Mouse (Mus musculus) heart, postnatal 36 days (tissue): ENCODE data around the gene Foxp1. TPM values are rescaled to one million over a fixed set of nuclear protein-coding genes. Genes with fewer than 3 reads are reported as not detected.

Source experiments
- DNase-seq, 2 experiments: peaks; one replicate each; pipeline ENCODE4 v3.0.0; 2021 to 2022
- intact Hi-C: fragments of 180-260 bp; cut with DNase I; formaldehyde crosslinking; loops from one replicate; pipeline ENCODE4 v1.15.1; 2025
- total RNA-seq, 2 experiments: library from RNA; stranded (reverse); gene quantifications; 2 replicates each; pipeline ENCODE4 v1.2.3; 2021

The Foxp1 gene
- total RNA-seq, 2 experiments from 2014 or later, result 31.9 to 39.3 TPM

DNA sequence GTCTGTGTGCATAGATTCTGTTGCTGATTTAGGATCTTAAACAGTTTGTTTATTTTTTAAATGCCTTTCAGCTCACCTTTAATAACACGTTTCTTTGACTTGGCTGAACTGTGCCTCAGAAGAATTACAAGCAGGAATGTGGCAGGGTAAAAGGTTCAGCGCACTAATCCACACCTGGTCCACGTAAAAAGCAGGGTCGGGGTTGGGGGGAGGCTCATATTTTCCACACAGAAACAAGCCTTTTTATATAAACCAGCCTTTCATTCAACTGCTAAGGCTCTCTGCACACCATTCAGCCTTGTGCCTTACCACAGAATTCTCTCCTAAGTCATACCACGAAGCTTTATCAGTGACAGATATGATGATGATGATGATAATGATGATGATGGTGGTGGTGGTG, 249.3 kb downstream of the Foxp1 start:
- intact Hi-C loops, result no loop called here

DNA sequence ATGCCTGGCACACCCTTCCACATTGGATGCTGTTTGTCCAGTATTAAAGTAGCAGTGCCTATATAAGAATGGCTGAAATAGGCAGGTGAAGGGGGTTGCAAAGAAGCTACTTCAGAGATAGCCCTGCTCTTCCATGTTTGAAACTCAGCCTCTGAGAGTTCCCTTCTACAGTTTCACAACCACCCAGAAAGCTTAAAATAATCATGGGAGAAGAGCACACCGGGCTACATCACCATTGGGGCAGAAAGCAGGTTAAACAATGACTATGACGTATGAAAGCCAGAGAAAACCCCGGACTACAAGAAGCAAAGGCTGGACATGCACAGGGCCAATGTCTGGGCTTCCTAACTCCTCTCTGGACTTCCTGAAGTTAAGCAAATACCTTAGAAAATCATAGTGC, 250.3 kb downstream of the Foxp1 start:
- intact Hi-C loops, result no loop called here
- DNase-seq, result no peak

More for the DNA sequence above, 249.3 kb downstream of the Foxp1 start:
- DNase-seq, result no peak

DNA sequence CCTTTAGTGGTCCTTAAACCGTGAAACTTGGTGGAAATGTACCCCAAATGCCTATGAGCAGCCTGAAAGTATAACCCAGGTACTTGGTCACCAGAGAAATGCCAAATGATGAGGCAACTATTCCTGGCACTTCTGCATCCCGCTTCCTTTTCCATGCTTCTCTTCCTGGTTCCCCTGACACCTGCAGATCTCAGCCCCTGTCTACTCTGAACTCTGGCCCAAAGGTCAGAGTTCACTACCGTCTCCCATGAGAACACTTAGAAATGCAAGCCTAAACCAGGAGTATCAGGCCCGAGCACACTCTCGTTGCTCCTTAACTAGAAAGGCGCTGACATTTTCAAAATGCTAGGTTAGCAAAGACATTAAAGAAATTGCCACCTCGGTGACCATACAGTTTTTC, 250.8 kb downstream of the Foxp1 start:
- intact Hi-C loops, result no loop called here
- DNase-seq, result no peak

DNA sequence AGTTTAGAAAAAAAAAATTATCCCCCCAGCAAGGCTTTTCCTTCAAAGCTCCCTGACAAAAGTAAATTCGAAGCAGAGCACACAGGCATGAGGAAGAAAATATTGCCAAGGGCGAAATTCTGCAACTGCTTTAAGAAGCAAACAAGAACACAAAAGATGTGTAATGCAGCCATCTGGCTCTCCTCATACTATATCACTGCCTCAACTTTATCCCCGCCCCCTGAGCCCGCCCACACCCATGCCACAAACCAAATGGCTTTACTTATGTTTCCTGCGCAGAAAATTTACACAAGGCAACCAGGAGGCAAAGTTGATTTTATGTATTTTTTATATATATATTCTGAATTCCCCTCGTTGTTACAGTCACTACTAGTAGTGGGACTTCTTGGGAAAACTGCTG, 252.6 kb downstream of the Foxp1 start:
- DNase-seq, result no peak
- intact Hi-C loops, result loop anchor here (5.0 kb wide), 1 partner anchor 117 kb away; no protein-coding TSS in a partner anchor

DNA sequence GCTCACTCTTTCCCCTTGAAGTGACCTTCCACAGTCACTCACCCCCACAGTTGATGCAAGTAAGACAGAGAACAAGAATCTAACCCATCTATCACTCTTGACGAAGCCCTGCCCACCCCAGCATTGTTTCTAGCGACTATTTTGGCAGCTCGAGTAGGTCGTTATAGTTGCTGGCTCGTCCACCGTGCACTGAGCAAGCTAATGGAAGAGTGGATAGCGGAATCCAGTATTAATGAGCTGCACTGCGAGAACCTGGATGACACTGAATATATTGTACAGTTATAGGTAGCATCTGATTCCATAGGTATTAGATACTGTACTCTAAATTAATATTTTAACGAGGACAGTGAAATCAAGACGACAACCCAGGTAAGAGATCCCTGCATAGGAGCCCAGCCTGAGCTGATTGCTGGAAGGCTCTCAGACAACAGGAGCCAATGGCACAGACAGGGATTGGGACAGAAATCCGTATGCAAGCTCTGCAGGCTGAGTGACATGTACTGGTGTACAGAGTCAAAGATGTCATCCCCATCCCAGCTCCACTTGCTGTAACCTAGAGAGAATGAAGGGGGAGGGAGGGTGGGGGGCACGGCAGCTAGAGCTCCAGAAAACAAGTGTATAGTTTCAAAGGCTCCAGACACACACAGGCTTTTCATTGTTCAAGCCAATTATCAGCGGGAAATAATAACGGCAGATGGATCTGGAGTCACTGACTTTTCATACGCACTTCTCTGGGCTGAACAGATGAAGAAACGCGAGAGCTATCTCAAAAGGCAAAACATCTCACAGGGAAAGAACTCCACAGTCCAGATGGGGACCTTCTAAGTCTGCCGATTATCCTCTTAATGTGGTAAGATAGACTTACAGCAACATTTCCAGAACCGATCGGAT, 254.1 kb downstream of the Foxp1 start:
- intact Hi-C loops, result loop anchor here (5.0 kb wide), 1 partner anchor 119 kb away; no protein-coding TSS in a partner anchor
- no peak for DNase-seq

DNA sequence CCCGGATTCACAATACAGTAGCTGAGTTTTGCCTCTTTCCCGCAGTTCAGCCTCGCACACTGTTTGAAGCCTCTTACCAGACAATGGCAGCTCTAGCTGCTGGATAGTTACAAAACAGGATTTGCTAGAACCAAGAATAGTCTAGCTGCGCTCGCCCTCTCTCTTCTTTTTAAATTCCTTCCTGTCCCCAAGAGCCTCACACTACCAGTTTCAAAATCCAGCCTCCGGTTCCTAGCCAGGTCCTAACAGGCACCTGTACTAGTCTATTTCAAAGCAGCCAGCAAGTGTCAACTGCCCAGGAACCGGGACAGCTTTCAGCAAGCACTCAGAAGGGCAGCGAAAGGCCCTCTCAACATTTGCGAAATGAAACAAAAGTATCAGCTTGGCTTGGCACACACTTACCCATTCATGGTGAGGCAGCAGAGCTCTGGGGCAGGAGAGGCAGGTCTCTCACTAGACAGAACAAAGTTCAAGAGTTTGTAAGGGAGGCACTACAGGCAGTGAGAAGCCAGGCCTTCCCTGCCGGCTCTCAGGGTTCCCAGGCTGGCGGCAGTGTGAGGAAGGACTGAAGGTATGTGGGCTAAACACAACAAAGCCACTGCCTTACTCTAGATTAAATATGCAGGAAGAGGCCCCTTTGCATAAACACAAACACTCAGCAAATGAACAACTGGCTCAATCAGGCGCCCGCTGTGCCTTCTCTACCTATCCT, 256.4 kb downstream of the Foxp1 start:
- intact Hi-C loops, result loop anchor here (2.0 to 5.0 kb wide), 2 partner anchors 37 to 121 kb away; no protein-coding TSS in a partner anchor
- peak; percentile 32 to 35 for DNase-seq

DNA sequence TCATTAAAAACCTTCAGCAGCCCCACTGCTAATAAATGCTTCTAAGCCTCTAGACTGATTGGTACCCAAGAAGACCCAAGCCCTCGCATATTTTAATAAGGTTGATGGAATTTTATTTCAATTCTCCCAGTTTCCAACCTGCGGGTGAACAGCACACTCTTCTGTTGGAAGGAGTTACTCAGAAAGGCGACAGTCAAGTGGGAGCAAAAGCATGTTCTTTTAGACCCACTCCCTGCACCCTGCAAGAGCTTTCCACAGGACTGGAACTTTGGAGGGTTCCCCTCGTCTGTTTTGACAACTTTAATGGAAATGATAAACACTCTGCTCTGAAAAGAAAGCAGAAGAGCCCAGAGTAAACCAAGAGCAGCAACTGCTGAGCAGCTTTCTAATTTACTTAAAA, 257.3 kb downstream of the Foxp1 start:
- no peak for DNase-seq
- intact Hi-C loops, result loop anchor here (5.0 kb wide), 1 partner anchor 122 kb away; no protein-coding TSS in a partner anchor

DNA sequence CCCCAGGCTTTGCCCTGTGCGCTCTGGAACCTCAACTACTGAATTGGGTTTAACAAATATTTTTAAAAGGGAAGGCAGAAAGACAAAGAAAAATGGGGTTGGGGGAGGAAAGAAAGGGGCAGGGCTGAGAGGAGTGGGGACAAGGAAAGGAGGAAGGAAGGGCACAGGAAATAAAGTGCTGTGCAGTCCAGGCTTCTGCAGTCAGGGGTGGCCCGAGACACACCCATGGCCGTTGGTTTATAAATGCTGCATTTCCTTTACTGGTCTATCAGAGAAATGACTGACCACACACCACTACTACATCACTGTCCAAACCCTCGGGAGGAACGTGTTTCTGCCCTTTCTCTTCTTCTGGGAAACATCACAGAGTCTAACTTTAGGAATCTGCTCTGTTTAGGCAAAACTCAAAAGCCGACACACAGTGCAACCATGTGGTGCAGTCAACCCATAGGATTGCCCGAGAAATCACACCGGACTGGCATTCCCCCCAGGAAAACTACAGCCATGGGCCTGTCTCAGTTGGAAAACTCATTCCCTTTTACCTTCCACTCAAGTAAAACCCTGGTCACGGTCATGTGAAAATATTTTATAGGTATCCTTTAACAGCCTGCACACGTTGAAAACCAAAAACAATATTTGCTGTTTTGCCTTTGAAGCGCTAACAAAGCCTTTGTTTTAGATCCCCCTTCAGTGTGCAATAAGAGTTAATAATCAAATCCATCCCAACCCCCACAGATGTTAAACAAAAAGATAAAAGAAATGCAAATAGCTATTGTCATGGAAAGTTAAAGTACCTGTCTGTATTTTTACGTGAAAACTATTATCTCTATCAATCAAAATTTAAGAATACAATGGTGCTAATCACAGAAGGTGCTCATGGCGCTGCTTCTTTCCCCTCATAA, 258.1 kb downstream of the Foxp1 start:
- intact Hi-C loops, result loop anchor here (5.0 kb wide), 2 partner anchors 123 to 292 kb away; no protein-coding TSS in a partner anchor
- no peak for DNase-seq

DNA sequence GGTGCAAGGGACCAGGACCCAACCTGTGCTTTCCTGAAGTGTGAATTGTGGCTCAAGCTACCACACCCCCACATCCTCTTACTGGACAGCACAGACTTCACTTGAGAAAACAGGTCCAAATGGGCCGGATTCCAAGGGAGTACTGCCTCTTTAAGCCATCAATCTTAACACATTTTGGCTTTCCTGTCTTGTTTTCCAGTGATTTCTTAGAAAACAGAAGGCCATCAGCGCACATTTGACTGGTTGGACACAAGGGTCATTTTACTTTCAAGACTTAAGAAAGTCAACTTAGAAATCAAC, 258.7 kb downstream of the Foxp1 start:
- DNase-seq, result no peak
- intact Hi-C loops, result loop anchor here (5.0 kb wide), 1 partner anchor 292 kb away; no protein-coding TSS in a partner anchor

DNA sequence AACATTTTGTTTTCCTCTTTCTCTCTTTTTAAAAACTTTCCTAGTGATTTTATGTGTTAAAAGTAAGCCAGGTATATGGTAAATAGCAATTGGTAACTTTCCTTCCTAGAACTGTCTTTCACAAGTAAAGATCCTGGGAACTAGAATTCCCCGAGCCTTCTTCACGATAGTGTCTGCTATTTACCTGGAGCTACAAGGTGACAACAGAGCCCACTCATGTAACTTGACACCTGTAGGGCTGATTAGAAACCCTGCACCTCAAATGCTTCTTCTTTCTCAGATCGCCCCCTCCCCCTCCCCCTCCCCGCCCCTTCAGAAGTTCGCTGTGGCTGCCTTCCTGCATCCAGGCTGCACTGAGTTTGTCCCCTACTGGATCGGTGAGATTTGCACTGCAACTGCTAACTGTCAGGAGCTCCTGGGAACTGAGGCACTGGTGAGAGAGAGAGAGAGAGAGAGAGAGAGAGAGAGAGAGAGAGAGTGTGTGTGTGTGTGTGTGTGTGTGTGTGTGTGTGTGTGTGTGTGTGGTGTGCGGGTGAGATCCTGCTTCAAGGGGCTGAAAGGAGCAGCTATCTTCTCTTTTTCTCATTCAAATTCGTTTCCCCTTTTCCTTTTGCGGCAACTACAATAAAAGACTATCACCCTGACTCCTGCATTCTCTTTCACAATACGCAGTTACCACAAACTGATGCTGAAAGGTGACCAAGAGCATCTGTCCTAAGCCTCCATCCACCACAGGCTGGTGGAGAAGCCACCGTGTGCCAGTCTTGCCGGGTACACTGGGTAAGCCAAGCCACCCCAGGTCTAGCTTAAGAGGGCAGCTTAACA, 259.2 kb downstream of the Foxp1 start:
- intact Hi-C loops, result loop anchor here (5.0 kb wide), 1 partner anchor 291 kb away; no protein-coding TSS in a partner anchor
- no peak for DNase-seq

DNA sequence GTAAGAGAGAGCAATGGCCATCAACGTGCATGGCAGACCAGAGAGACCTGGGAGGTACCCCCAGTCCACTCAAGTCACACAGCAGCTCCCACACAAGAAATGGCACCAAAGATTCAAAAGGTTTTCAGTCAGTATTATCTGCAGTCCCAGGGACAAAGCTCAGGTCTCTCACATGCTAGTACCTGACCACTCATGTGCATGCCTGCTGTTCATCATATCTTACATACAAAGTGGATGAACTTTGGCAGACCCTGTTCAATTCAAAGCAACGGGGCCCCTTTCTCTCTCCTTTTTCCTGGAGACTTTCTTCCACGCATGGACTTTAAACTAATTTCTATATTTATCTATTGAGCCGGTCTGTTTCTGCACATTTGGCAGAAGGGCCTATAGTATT, 260.8 kb downstream of the Foxp1 start:
- intact Hi-C loops, result loop anchor here (5.0 kb wide), 1 partner anchor 289 kb away; no protein-coding TSS in a partner anchor
- DNase-seq, result no peak

DNA sequence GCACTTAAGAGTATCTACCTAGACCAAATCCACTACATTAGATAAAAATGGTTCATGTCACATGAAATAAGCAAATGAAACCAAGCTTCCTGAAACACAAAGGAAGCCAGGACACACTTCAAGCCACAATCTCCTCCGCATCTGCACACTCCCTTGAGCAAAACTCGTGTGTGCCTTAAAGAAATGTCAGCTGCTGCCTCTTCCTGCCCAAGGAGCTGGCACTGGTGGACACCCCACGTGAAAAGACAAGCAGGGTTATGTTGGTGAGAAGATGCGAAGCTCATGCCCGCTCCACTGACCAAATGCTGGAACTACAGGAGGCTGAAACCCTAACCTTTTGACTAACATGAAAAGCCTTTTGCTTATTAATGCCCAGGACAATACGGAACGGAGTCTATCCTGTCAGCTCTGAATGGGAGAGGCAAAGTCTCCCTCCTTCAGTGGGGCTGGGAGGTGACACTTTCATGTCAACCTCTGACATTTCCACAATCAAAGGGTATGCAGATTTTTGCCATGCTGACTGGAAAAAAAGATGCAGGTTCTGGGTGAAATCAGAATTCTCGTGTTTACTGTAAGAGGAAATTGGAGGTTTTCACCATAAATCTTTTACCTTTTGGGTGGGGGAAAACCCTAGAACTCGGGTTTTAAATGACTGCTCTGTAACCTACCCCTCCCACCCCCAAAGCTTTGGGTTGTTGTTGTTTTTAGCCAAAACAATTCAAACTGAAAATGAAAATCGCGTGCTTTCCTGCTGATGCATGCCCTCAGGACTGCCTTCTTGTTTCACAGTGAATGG, 261.4 kb downstream of the Foxp1 start:
- intact Hi-C loops, result loop anchor here (5.0 kb wide), 1 partner anchor 289 kb away; no protein-coding TSS in a partner anchor
- no peak for DNase-seq

DNA sequence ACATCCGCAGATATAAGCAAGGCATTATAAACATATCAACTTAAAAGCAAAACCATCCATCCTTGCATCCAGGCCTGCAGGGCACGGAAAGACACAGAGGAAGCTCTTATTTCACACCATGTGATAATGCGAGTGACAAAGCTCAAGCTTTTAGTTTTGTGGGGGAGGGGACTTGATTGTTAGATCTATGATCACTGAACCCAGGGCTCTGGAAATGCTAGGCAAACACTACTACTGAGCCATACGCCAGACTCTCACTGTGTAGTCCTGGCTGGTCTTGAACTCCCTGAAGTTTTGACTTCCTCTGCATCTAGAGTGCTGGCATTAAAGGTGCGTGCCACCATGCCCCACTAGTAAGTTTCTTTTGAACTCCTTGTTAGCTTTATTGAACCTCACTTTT, 264.2 kb downstream of the Foxp1 start:
- intact Hi-C loops, result no loop called here
- DNase-seq, result no peak

DNA sequence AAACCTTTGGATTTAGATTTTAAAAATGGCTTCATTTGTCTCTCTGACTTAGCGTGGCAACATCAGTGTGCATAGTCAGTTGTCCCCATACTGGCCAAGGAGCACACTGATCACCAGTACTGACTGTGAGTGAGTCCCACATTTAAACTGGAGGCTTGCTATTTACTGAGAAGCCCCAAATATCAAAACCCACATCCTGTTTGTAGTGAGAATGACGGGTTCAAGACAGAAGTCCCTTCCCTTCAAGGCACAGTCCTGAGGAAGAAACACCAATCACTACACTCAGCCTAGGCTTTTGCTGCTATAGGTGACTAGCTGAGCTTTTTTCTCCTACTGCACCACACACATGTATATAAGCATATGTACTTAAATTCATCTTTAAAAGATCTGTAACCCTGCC, 264.8 kb downstream of the Foxp1 start:
- DNase-seq, result no peak
- intact Hi-C loops, result no loop called here

DNA sequence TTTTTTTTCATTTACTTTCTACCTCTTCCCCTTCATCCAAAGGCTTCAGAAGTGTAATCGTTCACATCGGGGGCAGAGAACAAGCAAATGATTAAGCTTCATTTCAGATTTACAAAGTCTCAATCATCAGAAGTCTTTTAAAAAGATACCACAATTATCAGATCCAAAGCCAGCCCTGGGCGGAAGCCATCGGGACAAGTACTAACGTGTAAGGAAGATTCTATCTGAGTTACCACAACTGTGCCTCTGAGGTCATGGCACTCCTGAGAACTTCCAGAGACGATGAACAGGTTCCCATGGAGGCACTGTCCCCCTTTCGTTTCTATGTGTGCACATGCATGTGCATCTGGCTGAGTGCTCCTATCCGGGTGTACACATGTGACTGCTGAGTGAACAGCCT, 269.2 kb downstream of the Foxp1 start:
- intact Hi-C loops, result no loop called here
- DNase-seq, result no peak

DNA sequence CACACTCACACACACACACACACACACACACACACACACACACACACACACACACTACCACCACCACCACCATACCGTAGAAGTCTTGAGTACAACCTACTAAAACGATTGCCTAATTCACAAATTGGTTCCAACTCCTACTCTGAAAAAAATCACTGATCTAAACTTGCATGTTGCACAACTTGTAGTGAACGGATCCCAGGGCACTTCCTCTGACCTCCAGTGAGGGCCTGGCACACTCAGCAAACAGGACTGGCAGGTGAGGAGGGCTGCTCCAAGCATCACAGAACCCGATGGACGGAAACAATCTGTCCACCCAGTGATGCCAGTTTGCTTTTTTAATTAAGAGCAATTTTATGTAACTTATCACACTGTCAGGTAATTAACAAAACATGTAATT, 269.7 kb downstream of the Foxp1 start:
- no peak for DNase-seq
- intact Hi-C loops, result no loop called here

DNA sequence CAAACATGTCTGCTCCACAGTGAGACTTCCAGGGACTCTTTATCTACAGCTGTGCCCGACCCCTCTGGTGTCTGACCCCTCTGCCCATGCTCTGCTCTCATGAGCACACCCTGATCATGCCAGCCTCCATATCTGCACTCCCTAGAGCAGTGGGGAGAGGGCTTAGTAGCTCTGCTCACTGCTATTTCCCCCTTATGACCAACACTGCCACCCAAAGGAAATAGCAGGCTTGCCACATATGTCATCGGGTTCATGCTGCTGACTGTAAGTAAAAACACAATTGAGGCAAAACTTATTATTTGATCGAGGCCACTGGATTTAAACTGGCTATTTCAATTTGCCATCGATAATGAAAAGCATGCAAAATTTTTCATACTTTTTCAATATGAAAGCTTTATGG, 270.6 kb downstream of the Foxp1 start:
- DNase-seq, result no peak
- intact Hi-C loops, result no loop called here

DNA sequence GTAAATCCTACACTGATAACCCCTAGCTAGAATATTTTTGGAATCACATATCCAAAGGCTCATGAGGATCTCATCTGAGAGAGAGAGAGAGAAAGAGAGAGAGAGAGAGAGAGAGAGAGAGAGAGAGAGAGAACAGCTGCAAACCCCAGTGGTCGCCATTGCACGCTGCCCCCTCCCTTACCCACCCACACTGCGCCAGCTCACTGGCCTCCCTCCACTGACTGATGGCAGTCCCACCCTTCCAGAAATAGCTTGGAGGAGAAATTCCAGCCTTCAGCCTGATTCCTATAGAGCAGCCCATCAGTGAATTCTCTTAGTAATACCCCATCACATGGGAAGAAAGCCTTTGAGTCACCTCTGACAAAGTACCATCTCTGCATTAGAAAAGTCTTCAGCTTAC, 271.3 kb downstream of the Foxp1 start:
- no peak for DNase-seq
- intact Hi-C loops, result no loop called here

DNA sequence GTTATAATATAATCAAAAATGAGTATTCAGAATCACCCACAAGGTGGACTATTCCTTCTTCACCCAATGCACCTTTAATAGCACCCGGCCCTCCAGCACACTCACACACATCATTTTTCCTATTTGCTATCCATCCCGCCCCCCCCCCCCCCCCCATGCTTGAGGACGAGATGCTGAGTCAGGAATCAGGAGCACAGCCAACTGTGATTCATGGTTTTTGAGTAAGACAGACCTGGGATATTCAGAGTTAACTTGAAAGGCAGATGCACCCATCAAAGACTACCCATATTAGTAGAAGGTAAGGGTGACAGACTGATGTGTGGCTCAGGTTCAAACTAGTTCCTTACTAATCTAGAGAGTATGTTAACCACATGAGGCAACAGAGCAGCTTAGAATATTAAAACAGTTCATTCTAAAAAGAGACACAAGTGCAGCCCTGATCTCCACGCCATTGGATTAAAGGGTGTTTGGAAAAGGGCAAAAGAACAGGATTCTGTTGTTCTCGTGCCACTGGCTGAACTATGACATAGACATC, 273.0 kb downstream of the Foxp1 start:
- DNase-seq, result no peak
- intact Hi-C loops, result no loop called here
